32 mouse cellular contexts compared by ENCODE assay signal in genomic region chr9:73050606-73051005, GRCm38 (mm10). TPM values are rescaled to one million over a fixed set of nuclear protein-coding genes. Genes with fewer than 3 reads are reported as not detected.
A peak's percentile ranks its signal among the peaks of the same experiment; 100 is the strongest.
DNase-seq lines count a peak whose midpoint lies in the region; ATAC-seq and TF ChIP-seq lines count a peak whose summit lies in the region.
"Had no signal": no experiment of that assay in that cellular context is flagged by ENCODE, and none has a peak within 500 bp of the region (broad histone marks: within the 10 kb centered on the region; RNA-seq: fewer than 3 reads in every experiment).

No protein-coding gene starts in this region.

- no peak for ATAC-seq in hindbrain, postnatal 0 days
- no peak for ATAC-seq in hindbrain, embryonic 12.5 days (ENCODE audit: low FRiP score)
- ATAC-seq: activated CD4-positive, CD25-positive, alpha-beta regulatory T cell, adult 4 months; forebrain, embryonic 15.5 days had no signal

- WGBS in hindbrain, postnatal 0 days = 60% methylated on average over 8 of the region's 8 CpGs
- 68% methylated on average over 8 of the region's 8 CpGs for WGBS in hindbrain, embryonic 12.5 days
- 70% methylated on average over 8 of the region's 8 CpGs for WGBS in heart, embryonic 10.5 days

- H3K36me3 ChIP-seq in hindbrain, postnatal 0 days (ENCODE audit: insufficient read depth, low read length) = no peaks in the 10 kb centered on the region
- H3K36me3 ChIP-seq in hindbrain, embryonic 12.5 days = no peaks in the 10 kb centered on the region
- H3K36me3 ChIP-seq in heart, embryonic 10.5 days = no peaks in the 10 kb centered on the region
- H3K36me3 ChIP-seq: embryonic facial prominence, embryonic 12.5 days; forebrain, embryonic 15.5 days had no signal

- no peak overlapping the region for H3K4me3 ChIP-seq in hindbrain, postnatal 0 days (ENCODE audit: low read length)
- H3K4me3 ChIP-seq in hindbrain, embryonic 12.5 days = no peak overlapping the region
- no peak overlapping the region for H3K4me3 ChIP-seq in heart, embryonic 10.5 days
- H3K4me3 ChIP-seq: embryonic facial prominence, embryonic 12.5 days; forebrain, embryonic 15.5 days; myocyte had no signal

- H3K9me3 ChIP-seq in hindbrain, postnatal 0 days (ENCODE audit: low read length) = no peaks in the 10 kb centered on the region
- H3K9me3 ChIP-seq in hindbrain, embryonic 12.5 days (replicated peaks) = no peaks in the 10 kb centered on the region
- H3K9me3 ChIP-seq in heart, embryonic 10.5 days = no peaks in the 10 kb centered on the region
- H3K9me3 ChIP-seq: embryonic facial prominence, embryonic 12.5 days; forebrain, embryonic 15.5 days had no signal

- 0 out of 2 replicates have a peak overlapping the region, but pooled peaks have one; percentile 13 for H3K9ac ChIP-seq in hindbrain, postnatal 0 days (replicated peaks; ENCODE audit: low read length)
- H3K9ac ChIP-seq in hindbrain, embryonic 12.5 days = no peak overlapping the region
- H3K9ac ChIP-seq: embryonic facial prominence, embryonic 12.5 days; forebrain, embryonic 15.5 days had no signal

- TF ChIP-seq CTCF in hindbrain, postnatal 0 days (IDR thresholded peaks at IDR 0.05; ENCODE audit: low read depth) = no peak
- TF ChIP-seq CTCF in brain, embryonic 14.5 days (IDR thresholded peaks at IDR 0.05; ENCODE audit: borderline replicate concordance, extremely low read depth, insufficient read depth, insufficient read length) = no peak

- no peak overlapping the region for H3K4me2 ChIP-seq in hindbrain, postnatal 0 days (ENCODE audit: low read depth, low read length)
- H3K4me2 ChIP-seq in hindbrain, embryonic 12.5 days (replicated peaks) = no peak overlapping the region
- H3K4me2 ChIP-seq: embryonic facial prominence, embryonic 12.5 days; forebrain, embryonic 15.5 days had no signal

- no peaks in the 10 kb centered on the region for H3K27me3 ChIP-seq in hindbrain, postnatal 0 days (ENCODE audit: insufficient read depth, low read length)
- peaks cover 2% of the 10 kb centered on the region; the same call in 1 of the 2 replicates for H3K27me3 ChIP-seq in hindbrain, embryonic 12.5 days
- H3K27me3 ChIP-seq in heart, embryonic 10.5 days (ENCODE audit: insufficient read depth, poor library complexity, severe bottlenecking) = no peaks in the 10 kb centered on the region; the same call in 1 of the 2 replicates
- H3K27me3 ChIP-seq: embryonic facial prominence, embryonic 12.5 days; forebrain, embryonic 15.5 days had no signal

- DNase-seq in hindbrain, postnatal 0 days (ENCODE audit: low spot score) = no peak
- DNase-seq in MN1 (ENCODE audit: low spot score) = peak; percentile 76
- DNase-seq in brain, embryonic 14.5 days (ENCODE audit: low read depth) = peak; percentile 24
- peak; percentile 29 to 47 for DNase-seq in layer of hippocampus, postnatal 14 days (ENCODE audit: low spot score in 2 of 2)
- no peak for DNase-seq in heart, embryonic 10.5 days (ENCODE audit: low spot score)
- DNase-seq in Muller cell, postnatal 12 days (ENCODE audit: inconsistent ontology term) = no peak
- DNase-seq: adrenal gland, postnatal 36 days; cerebellum, adult 9-10 months; gastrocnemius, postnatal 36 days; heart, postnatal 10 days; kidney, adult 2 months; kidney, postnatal 36 days; liver; right cerebral cortex, postnatal 14 days; spleen, adult 18-20 months had no signal

- no peaks in the 10 kb centered on the region for H3K4me1 ChIP-seq in hindbrain, postnatal 0 days (ENCODE audit: insufficient read depth, low read length)
- H3K4me1 ChIP-seq in hindbrain, embryonic 12.5 days = no peaks in the 10 kb centered on the region
- H3K4me1 ChIP-seq in heart, embryonic 10.5 days = 0 out of 2 replicates have a peak, but pooled peaks cover 6% of the 10 kb centered on the region
- H3K4me1 ChIP-seq: forebrain, embryonic 15.5 days had no signal

- H3K27ac ChIP-seq in hindbrain, postnatal 0 days = no peak overlapping the region
- H3K27ac ChIP-seq in hindbrain, embryonic 12.5 days = no peak overlapping the region
- no peak overlapping the region for H3K27ac ChIP-seq in heart, embryonic 10.5 days
- H3K27ac ChIP-seq: embryonic facial prominence, embryonic 12.5 days; forebrain, embryonic 15.5 days had no signal

- no peak for TF ChIP-seq POLR2A in brain, embryonic 14.5 days (IDR thresholded peaks at IDR 0.05; ENCODE audit: borderline replicate concordance, extremely low read depth, insufficient read depth, insufficient read length, poor library complexity, severe bottlenecking)

RNA-seq across cellular contexts. Expression of gene Rab27a, which starts 6.0 kb away (rescaled TPM):
- total RNA-seq in hindbrain, postnatal 0 days (2014; rRNA removed) = 3.6 and 5.3 TPM in 2 replicates
- 3.8 TPM in 2 replicates for polyA plus RNA-seq in hindbrain, postnatal 0 days (2015; fragmentation: Nextera tagmentation; extraction: Ambion mirVana)
- polyA plus RNA-seq in hindbrain, embryonic 12.5 days (2016; fragmentation: Nextera tagmentation; extraction: Ambion mirVana) = 2.9 and 4.3 TPM in 2 replicates
- 0.77 and 1.4 TPM in 2 replicates for polyA plus RNA-seq in brain, embryonic 14.5 days (2012; rRNA removed)
- total RNA-seq in layer of hippocampus, postnatal 14 days (2021) = 1 to 10 TPM; 8.3 to 9.1 TPM
- polyA plus RNA-seq in heart, embryonic 10.5 days (2016; fragmentation: Nextera tagmentation; extraction: Ambion mirVana) = 3.5 and 5.3 TPM in 2 replicates

RNA-seq across cellular contexts. Expression of gene Pigb, which starts 10.4 kb away (rescaled TPM):
- 16.4 and 20.1 TPM in 2 replicates for total RNA-seq in hindbrain, postnatal 0 days (2014; rRNA removed)
- polyA plus RNA-seq in hindbrain, postnatal 0 days (2015; fragmentation: Nextera tagmentation; extraction: Ambion mirVana) = 8.9 and 9.0 TPM in 2 replicates
- polyA plus RNA-seq in hindbrain, embryonic 12.5 days (2016; fragmentation: Nextera tagmentation; extraction: Ambion mirVana) = 14.0 and 15.1 TPM in 2 replicates
- polyA plus RNA-seq in brain, embryonic 14.5 days (2012; rRNA removed) = 14.0 and 18.7 TPM in 2 replicates
- 10 to 100 TPM; 15.3 to 16.4 TPM for total RNA-seq in layer of hippocampus, postnatal 14 days (2021)
- 10.9 and 13.2 TPM in 2 replicates for polyA plus RNA-seq in heart, embryonic 10.5 days (2016; fragmentation: Nextera tagmentation; extraction: Ambion mirVana)

RNA-seq across cellular contexts. Expression of gene Khdc3, which starts 51.0 kb away (rescaled TPM):
- not detected in 2 replicates for total RNA-seq in hindbrain, postnatal 0 days (2014; rRNA removed)
- 0.21 and 0.26 TPM in 2 replicates for polyA plus RNA-seq in hindbrain, postnatal 0 days (2015; fragmentation: Nextera tagmentation; extraction: Ambion mirVana)
- polyA plus RNA-seq in hindbrain, embryonic 12.5 days (2016; fragmentation: Nextera tagmentation; extraction: Ambion mirVana) = 0.17 TPM in 1 of 2 replicates, not detected in the other
- polyA plus RNA-seq in brain, embryonic 14.5 days (2012; rRNA removed) = 0.09 TPM in 1 of 2 replicates, not detected in the other
- total RNA-seq in layer of hippocampus, postnatal 14 days (2021) = 1 to 10 TPM; 3.0 to 3.9 TPM
- not detected in 2 replicates for polyA plus RNA-seq in heart, embryonic 10.5 days (2016; fragmentation: Nextera tagmentation; extraction: Ambion mirVana)
- total RNA-seq: common myeloid progenitor, adult 5-6 weeks; gastrocnemius, postnatal 36 days; heart, postnatal 10 days had no signal
- polyA plus RNA-seq: C2C12; forebrain, embryonic 15.5 days; hindbrain, embryonic 11.5 days; myocyte had no signal

RNA-seq across cellular contexts. Expression of gene Gm20509, which starts 51.7 kb away (rescaled TPM):
- total RNA-seq in hindbrain, postnatal 0 days (2014; rRNA removed) = not detected in 2 replicates
- polyA plus RNA-seq in hindbrain, postnatal 0 days (2015; fragmentation: Nextera tagmentation; extraction: Ambion mirVana) = 0.18 TPM in 1 of 2 replicates, not detected in the other
- polyA plus RNA-seq in hindbrain, embryonic 12.5 days (2016; fragmentation: Nextera tagmentation; extraction: Ambion mirVana) = 0.27 TPM in 1 of 2 replicates, not detected in the other
- 0.10 TPM in 1 of 2 replicates, not detected in the other for polyA plus RNA-seq in brain, embryonic 14.5 days (2012; rRNA removed)
- under 1 TPM; 0.79 to 0.90 TPM for total RNA-seq in layer of hippocampus, postnatal 14 days (2021)
- not detected in 2 replicates for polyA plus RNA-seq in heart, embryonic 10.5 days (2016; fragmentation: Nextera tagmentation; extraction: Ambion mirVana)
- total RNA-seq: common myeloid progenitor, adult 5-6 weeks; gastrocnemius, postnatal 36 days; heart, postnatal 10 days; left cerebral cortex, postnatal 25 days; megakaryocyte progenitor cell, adult 5-6 weeks had no signal
- polyA plus RNA-seq: activated CD4-positive, CD25-positive, alpha-beta regulatory T cell, adult 4 months; C2C12; embryonic facial prominence, embryonic 12.5 days; forebrain, embryonic 15.5 days; hindbrain, embryonic 11.5 days; kidney, adult 2 months; liver, embryonic 16.5 days; lung, postnatal 0 days; midbrain, embryonic 14.5 days; myocyte; neural tube, embryonic 14.5 days; stomach, embryonic 14.5 days; thymus, postnatal 0 days; urinary bladder, adult 2 months had no signal

Comparison
In these comparisons a context has a peak if more than half of its experiments do, and no peak if none do; other contexts are left out.
1. DNase-seq: peak in MN1 (single experiment), brain, embryonic 14.5 days (single experiment) and layer of hippocampus, postnatal 14 days (2 of 2); none in hindbrain, postnatal 0 days (single experiment), heart, embryonic 10.5 days (single experiment) and Muller cell, postnatal 12 days (single experiment).